22 mouse cellular contexts compared by ENCODE assay signal in genomic region chr5:23964599-23965165, GRCm38 (mm10).
DNase-seq lines count a peak whose midpoint lies in the region; ATAC-seq and TF ChIP-seq lines count a peak whose summit lies in the region.
"Had no signal": no experiment of that assay in that cellular context is flagged by ENCODE, and none has a peak within 500 bp of the region (broad histone marks: within the 10 kb centered on the region; RNA-seq: fewer than 3 reads in every experiment).

No protein-coding gene starts in this region.

- no peaks in the 10 kb centered on the region for H3K4me1 ChIP-seq in intestine, embryonic 14.5 days (replicated peaks; ENCODE audit: control insufficient read depth, insufficient read depth, low read length)
- H3K4me1 ChIP-seq in intestine, postnatal 0 days (replicated peaks; ENCODE audit: control insufficient read depth, insufficient read depth, low read length) = no peaks in the 10 kb centered on the region
- H3K4me1 ChIP-seq: liver, embryonic 15.5 days; stomach, embryonic 15.5 days had no signal

- peak; percentile 11 to 24 for DNase-seq in cerebellum, postnatal 10 days
- no peak for DNase-seq in cerebellum, postnatal 25 days
- DNase-seq in intestine, embryonic 14.5 days (ENCODE audit: low spot score) = peak; percentile 12
- DNase-seq in ovary, postnatal 36 days (ENCODE audit: low spot score) = peak; percentile 19
- DNase-seq in ovary, postnatal 14 days (ENCODE audit: low spot score) = no peak
- no peak for DNase-seq in MN1 (ENCODE audit: low spot score)
- DNase-seq: cerebellum, adult 2 months; gastrocnemius, postnatal 14 days; heart, adult 18-20 months; heart, postnatal 36 days; kidney, adult 11 months; liver; lung, postnatal 4 days; retina, postnatal 1 day; thymus, postnatal 25 days had no signal

- no peaks in the 10 kb centered on the region for H3K27me3 ChIP-seq in intestine, embryonic 14.5 days (replicated peaks; ENCODE audit: control insufficient read depth, insufficient read depth, low read length)
- no peaks in the 10 kb centered on the region for H3K27me3 ChIP-seq in intestine, postnatal 0 days (replicated peaks; ENCODE audit: control insufficient read depth, insufficient read depth, low read length)
- H3K27me3 ChIP-seq: hindbrain, embryonic 15.5 days; liver, embryonic 15.5 days; neural tube, embryonic 15.5 days; stomach, embryonic 15.5 days had no signal

- H3K9me3 ChIP-seq in intestine, embryonic 14.5 days (ENCODE audit: control insufficient read depth, low read length) = no peaks in the 10 kb centered on the region
- H3K9me3 ChIP-seq in intestine, postnatal 0 days (ENCODE audit: control insufficient read depth) = no peaks in the 10 kb centered on the region
- H3K9me3 ChIP-seq: embryonic facial prominence, embryonic 10.5 days; hindbrain, embryonic 15.5 days; liver, embryonic 15.5 days; neural tube, embryonic 15.5 days; stomach, embryonic 15.5 days had no signal

- no peak overlapping the region for H3K27ac ChIP-seq in intestine, embryonic 14.5 days (ENCODE audit: low read depth)
- H3K27ac ChIP-seq in intestine, postnatal 0 days (ENCODE audit: low read depth, low read length) = no peak overlapping the region
- H3K27ac ChIP-seq: embryonic facial prominence, embryonic 10.5 days; hindbrain, embryonic 15.5 days; liver, embryonic 15.5 days; neural tube, embryonic 15.5 days; stomach, embryonic 15.5 days had no signal

- H3K4me2 ChIP-seq in intestine, embryonic 14.5 days (ENCODE audit: low read length) = no peak overlapping the region
- no peak overlapping the region for H3K4me2 ChIP-seq in intestine, postnatal 0 days (replicated peaks; ENCODE audit: low read depth)
- H3K4me2 ChIP-seq: hindbrain, embryonic 15.5 days; liver, embryonic 15.5 days; neural tube, embryonic 15.5 days; stomach, embryonic 15.5 days had no signal

- no peak overlapping the region for H3K9ac ChIP-seq in intestine, embryonic 14.5 days (ENCODE audit: low read length)
- no peak overlapping the region for H3K9ac ChIP-seq in intestine, postnatal 0 days (ENCODE audit: low read depth, low read length)
- H3K9ac ChIP-seq: hindbrain, embryonic 15.5 days; liver, embryonic 15.5 days; neural tube, embryonic 15.5 days; stomach, embryonic 15.5 days had no signal

- WGBS in intestine, embryonic 14.5 days = 84% methylated on average over 10 of the region's 10 CpGs
- 89% methylated on average over 10 of the region's 10 CpGs for WGBS in intestine, postnatal 0 days

- no peak for ATAC-seq in intestine, embryonic 14.5 days (replicated peaks; ENCODE audit: low FRiP score, low TSS enrichment, low read depth)
- no peak for ATAC-seq in intestine, postnatal 0 days
- ATAC-seq: forebrain, embryonic 16.5 days had no signal

- H3K36me3 ChIP-seq in intestine, embryonic 14.5 days (ENCODE audit: control insufficient read depth, insufficient read depth, low read length) = 0 out of 2 replicates have a peak, but pooled peaks cover 3% of the 10 kb centered on the region
- H3K36me3 ChIP-seq in intestine, postnatal 0 days (ENCODE audit: control insufficient read depth, insufficient read depth) = peaks cover 3% of the 10 kb centered on the region; the same call in 1 of the 2 replicates
- H3K36me3 ChIP-seq: hindbrain, embryonic 15.5 days; stomach, embryonic 15.5 days had no signal

- no peak for TF ChIP-seq CTCF in intestine, postnatal 0 days (IDR thresholded peaks at IDR 0.05; ENCODE audit: low read depth)

- no peak overlapping the region for H3K4me3 ChIP-seq in intestine, embryonic 14.5 days (ENCODE audit: low read depth, low read length)
- no peak overlapping the region for H3K4me3 ChIP-seq in intestine, postnatal 0 days (ENCODE audit: low read depth, low read length)
- H3K4me3 ChIP-seq: embryonic facial prominence, embryonic 10.5 days; hindbrain, embryonic 15.5 days; liver, embryonic 15.5 days; neural tube, embryonic 15.5 days; stomach, embryonic 15.5 days had no signal

Comparison
In these comparisons a context has a peak if more than half of its experiments do, and no peak if none do; other contexts are left out.
1. DNase-seq: peak in cerebellum, postnatal 10 days (2 of 2), intestine, embryonic 14.5 days (single experiment) and ovary, postnatal 36 days (single experiment); none in cerebellum, postnatal 25 days (0 of 2), ovary, postnatal 14 days (single experiment) and MN1 (single experiment).